Mouse (Mus musculus) midbrain, embryonic 13.5 days (tissue): Measurements from ENCODE around the gene Scn4a. TPM values are rescaled to one million over a fixed set of nuclear protein-coding genes. Genes with fewer than 3 reads are reported as not detected.

Experiments used
- ATAC-seq: fragments of 200-750 bp; cut with Nextera tagmentation; 2 replicates; pipeline ENCODE4 v1.8.0; 2017; ENCODE audit warnings: mild to moderate bottlenecking, moderate TSS enrichment, moderate library complexity
- H3K27ac ChIP-seq: fragments of 300-500 bp; sonication (generic); 2 replicates; pipeline ENCODE4 v1.5.1; 2015; ENCODE audit warnings: inconsistent platforms, mild to moderate bottlenecking, moderate library complexity
- H3K27me3 ChIP-seq: fragments of 300-500 bp; sonication (generic); 2 replicates; pipeline ENCODE4 v1.6.1; 2015; ENCODE audit warnings: mild to moderate bottlenecking, inconsistent platforms
- H3K36me3 ChIP-seq: fragments of 300-500 bp; sonication (generic); 2 replicates; pipeline ENCODE4 v1.6.1; 2015; ENCODE audit warnings: mild to moderate bottlenecking, inconsistent platforms
- H3K4me1 ChIP-seq: fragments of 300-500 bp; sonication (generic); replicated peaks from 2 replicates; pipeline ENCODE4 v1.6.1; 2015; ENCODE audit warnings: inconsistent platforms
- H3K4me2 ChIP-seq: fragments of 300-500 bp; sonication (generic); replicated peaks from 2 replicates; pipeline ENCODE4 v1.6.1; 2015; ENCODE audit warnings: moderate library complexity, mild to moderate bottlenecking, inconsistent platforms
- H3K4me3 ChIP-seq: fragments of 300-500 bp; sonication (generic); replicated peaks from 2 replicates; pipeline ENCODE4 v1.5.1; 2015; ENCODE audit warnings: mild to moderate bottlenecking, inconsistent platforms
- H3K9ac ChIP-seq: fragments of 300-500 bp; sonication (generic); replicated peaks from 2 replicates; pipeline ENCODE4 v1.6.1; 2015; ENCODE audit warnings: mild to moderate bottlenecking, inconsistent platforms
- H3K9me3 ChIP-seq: fragments of 300-500 bp; sonication (generic); 2 replicates; pipeline ENCODE4 v1.6.1; 2016; ENCODE audit warnings: mild to moderate bottlenecking, inconsistent platforms
- WGBS: fragments of 180-500 bp; shearing (Covaris S2); methylation state at CpG from one replicate; pipeline ENCODE4 v1.1.7; 2015; 5-methylcytosine and 5-hydroxymethylcytosine counted together
- polyA plus RNA-seq: library from polyadenylated mRNA; unstranded; fragments of >200 nt; fragmentation: Nextera tagmentation; extraction: Ambion mirVana; gene quantifications from 2 replicates; pipeline ENCODE4 v1.2.1, GENCODE M21; 2015

The Scn4a gene
- polyA plus RNA-seq, 1 experiment from 2014 or later: 0.05 TPM

GRCm38 (mm10) chr11:106307432-106307831 is 45.7 kb downstream of the Scn4a start:
- no peak for ATAC-seq
- H3K27me3 ChIP-seq: no peaks in the 10 kb centered on the region

DNA sequence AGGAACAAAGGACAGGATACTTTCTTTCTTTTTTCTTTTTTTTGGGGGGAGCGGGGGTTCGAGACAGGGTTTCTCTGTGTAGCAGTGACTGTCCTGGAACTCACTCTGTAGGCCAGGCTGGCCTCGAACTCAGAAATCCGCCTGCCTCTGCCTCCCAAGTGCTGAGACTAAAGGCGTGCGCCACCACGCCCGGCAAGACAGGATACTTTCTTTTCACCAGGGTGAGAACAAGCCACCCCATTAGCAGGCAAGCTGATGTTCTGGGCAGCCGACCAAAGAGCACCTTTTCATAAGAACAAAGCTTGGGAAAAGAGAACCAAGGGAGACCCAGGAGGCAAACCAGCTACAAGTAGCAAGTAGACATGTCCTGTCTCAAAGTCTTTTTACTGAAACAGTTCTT is 46.3 kb downstream of the Scn4a start:
- Histone ChIP-seq H3K27ac (no peak overlapping the region), H3K36me3 (no peaks in the 10 kb centered on the region), H3K4me1 (no peaks in the 10 kb centered on the region), H3K4me2 (no peak overlapping the region), H3K27me3 (no peaks in the 10 kb centered on the region), H3K9ac (no peak overlapping the region), H3K4me3 (no peak overlapping the region), H3K9me3 (no peaks in the 10 kb centered on the region)
- WGBS: 85% methylated on average over 9 of the region's 9 CpGs
- no peak for ATAC-seq

More at GRCm38 (mm10) chr11:106307432-106307831, 45.7 kb downstream of the Scn4a start:
- Histone ChIP-seq H3K9ac (no peak overlapping the region), H3K4me1 (no peaks in the 10 kb centered on the region), H3K27ac (no peak overlapping the region), H3K9me3 (no peaks in the 10 kb centered on the region), H3K36me3 (no peaks in the 10 kb centered on the region), H3K4me3 (no peak overlapping the region), H3K4me2 (no peak overlapping the region)
- 88% methylated on average over 5 of the region's 5 CpGs for WGBS

GRCm38 (mm10) chr11:106306065-106306385 is 47.1 kb downstream of the Scn4a start:
- WGBS: 91% methylated on average over 3 of the region's 3 CpGs
- ATAC-seq: no peak
- H3K9ac ChIP-seq: no peak overlapping the region
- H3K4me2 ChIP-seq: no peak overlapping the region
- no peaks in the 10 kb centered on the region for H3K4me1 ChIP-seq
- H3K27ac ChIP-seq: no peak overlapping the region
- no peaks in the 10 kb centered on the region for H3K9me3 ChIP-seq
- no peaks in the 10 kb centered on the region for H3K36me3 ChIP-seq
- H3K4me3 ChIP-seq: no peak overlapping the region
- no peaks in the 10 kb centered on the region for H3K27me3 ChIP-seq

DNA sequence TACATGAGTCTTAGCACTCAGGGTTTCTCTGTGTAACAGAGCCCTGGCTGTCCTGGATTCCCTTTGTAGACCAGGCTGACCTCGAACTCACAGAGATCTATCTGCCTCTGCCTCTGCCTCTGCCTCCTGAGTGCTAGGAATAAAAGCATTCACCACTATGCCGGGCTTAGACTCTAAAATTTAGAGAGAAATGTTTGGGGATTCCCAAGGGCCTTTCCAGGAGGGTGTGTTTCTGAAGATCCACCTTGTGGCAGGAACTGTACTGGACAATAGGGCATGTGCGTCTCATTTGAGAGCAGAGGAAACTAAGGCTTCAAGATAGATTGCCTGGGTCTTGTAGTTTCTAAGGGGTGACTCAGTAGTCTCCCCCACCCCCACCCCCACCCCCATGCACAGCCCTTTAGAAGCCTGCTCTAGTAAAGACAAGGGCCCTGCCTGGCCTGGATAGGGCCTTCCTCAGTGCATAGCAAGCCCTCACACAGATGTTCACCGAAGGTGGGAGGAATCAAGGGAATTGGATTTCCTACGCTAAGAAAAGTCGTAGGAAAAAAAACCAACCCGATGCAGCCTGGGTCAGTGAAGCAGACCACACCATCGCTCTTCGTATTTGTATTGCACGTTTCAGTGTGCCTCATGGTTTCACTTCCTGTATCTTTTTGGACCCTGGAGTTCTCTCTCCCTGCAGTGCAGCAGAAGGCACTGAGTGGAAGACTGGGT is 47.6 kb downstream of the Scn4a start:
- no peaks in the 10 kb centered on the region for H3K27me3 ChIP-seq
- 84% methylated on average over 10 of the region's 10 CpGs for WGBS
- H3K9me3 ChIP-seq: no peaks in the 10 kb centered on the region
- no peak overlapping the region for H3K9ac ChIP-seq
- no peak for ATAC-seq
- no peaks in the 10 kb centered on the region for H3K4me1 ChIP-seq
- no peak overlapping the region for H3K4me2 ChIP-seq
- no peaks in the 10 kb centered on the region for H3K36me3 ChIP-seq
- no peak overlapping the region for H3K27ac ChIP-seq
- H3K4me3 ChIP-seq: no peak overlapping the region

DNA sequence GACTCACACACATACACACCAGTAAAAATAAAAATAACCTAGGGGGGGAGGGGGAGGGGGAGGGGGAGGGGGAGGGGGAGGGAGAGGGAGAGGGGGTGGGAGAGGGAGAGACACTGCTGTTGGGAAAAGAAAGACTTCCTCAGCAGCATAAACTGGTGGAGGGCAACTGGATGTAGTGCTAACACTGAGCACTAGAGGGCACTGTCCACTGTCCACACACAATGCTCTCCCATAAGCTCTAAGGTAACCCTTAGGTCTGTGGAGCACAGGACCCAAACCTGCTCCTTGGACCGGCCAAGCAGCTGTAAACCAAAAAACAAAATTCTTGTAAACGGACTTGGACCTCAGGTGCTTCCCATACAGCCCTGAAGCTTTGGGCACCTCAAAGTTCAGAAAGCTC is 50.5 kb downstream of the Scn4a start:
- 16% methylated on average over 2 of the region's 2 CpGs for WGBS
- no peak overlapping the region for H3K4me2 ChIP-seq
- no peak overlapping the region for H3K27ac ChIP-seq
- H3K4me1 ChIP-seq: no peaks in the 10 kb centered on the region
- no peaks in the 10 kb centered on the region for H3K36me3 ChIP-seq
- H3K9me3 ChIP-seq: no peaks in the 10 kb centered on the region
- no peak overlapping the region for H3K4me3 ChIP-seq
- no peak for ATAC-seq
- no peaks in the 10 kb centered on the region for H3K27me3 ChIP-seq
- H3K9ac ChIP-seq: no peak overlapping the region

DNA sequence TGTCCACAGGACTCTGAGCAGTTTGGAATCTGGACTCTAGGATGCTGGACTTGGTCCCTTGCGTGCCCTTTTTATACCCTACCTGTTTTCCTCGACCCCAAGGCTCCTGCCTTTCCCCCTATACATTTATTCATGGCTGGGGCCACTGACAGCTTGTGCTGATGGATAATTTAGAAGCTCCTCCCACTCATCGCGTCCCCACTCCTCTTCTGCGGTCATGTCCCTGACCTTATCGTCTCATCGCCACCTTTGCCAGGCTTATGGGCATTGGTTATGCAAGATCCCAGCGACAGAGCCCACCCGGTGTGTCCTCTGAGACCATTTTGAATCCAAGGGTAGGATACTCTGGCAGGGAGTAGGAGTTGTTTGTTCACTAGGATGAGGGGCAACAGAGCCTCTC is 51.3 kb downstream of the Scn4a start, which contains the start of gene Gh:
Gene Gh (minus strand): TSS at position 101 of the 400 bp plus-strand sequence.
- Histone ChIP-seq H3K9me3 (no peaks in the 10 kb centered on the region), H3K36me3 (no peaks in the 10 kb centered on the region), H3K4me3 (no peak within 1 kb of the TSS), H3K27me3 (no peaks in the 10 kb centered on the region), H3K9ac (no peak within 1 kb of the TSS), H3K4me2 (no peak within 1 kb of the TSS), H3K27ac (no peak within 1 kb of the TSS), H3K4me1 (no peaks in the 10 kb centered on the region)
- WGBS: 80% methylated on average over 9 of the region's 9 CpGs
- no peak for ATAC-seq

DNA sequence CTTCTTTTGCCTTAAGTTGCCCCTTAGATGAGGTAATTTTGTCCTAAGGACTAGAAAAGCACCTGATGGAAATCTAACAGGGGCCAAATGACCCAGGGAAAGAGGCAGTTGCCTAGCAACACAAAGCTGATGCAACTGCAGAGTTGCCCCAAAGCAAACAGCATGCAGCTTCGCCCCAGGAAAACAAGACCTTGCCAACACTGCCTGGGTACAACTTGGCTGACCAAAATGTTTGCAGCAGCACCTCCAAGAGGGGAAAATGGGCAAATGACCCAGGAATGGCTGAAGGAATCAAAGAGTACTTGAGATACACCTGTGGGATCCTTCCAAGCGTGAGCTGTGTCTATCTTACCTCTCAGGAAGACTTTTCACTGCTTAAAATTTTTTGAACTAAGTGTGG is 61.2 kb downstream of the Scn4a start:
- Histone ChIP-seq H3K9me3 (no peaks in the 10 kb centered on the region), H3K4me1 (no peaks in the 10 kb centered on the region)

DNA sequence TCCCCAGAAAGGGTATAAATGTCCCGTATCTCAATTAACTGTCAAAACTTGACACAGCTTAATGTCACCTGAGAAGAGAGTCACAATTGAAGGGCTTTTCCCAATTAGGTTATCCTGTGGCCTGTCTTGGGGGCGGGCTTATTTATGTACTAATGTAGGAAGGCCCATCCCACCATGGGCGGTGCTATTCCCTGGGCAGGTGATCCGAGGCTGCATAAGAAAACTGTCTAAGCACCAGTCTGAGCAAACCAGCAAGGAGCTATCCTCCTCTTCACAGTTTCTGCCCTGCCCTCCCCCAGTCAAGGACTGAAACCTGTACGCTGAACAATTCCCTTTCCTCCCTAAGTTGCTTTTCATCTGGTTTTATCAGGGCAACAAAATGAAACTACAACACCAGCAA is 62.7 kb downstream of the Scn4a start:
- Histone ChIP-seq H3K36me3 (no peaks in the 10 kb centered on the region), H3K4me1 (no peaks in the 10 kb centered on the region), H3K4me3 (no peak overlapping the region), H3K9ac (no peak overlapping the region), H3K9me3 (no peaks in the 10 kb centered on the region), H3K4me2 (no peak overlapping the region), H3K27ac (no peak overlapping the region), H3K27me3 (no peaks in the 10 kb centered on the region)
- no peak for ATAC-seq
- 95% methylated on average over 5 of the region's 5 CpGs for WGBS

More for the DNA sequence above, 61.2 kb downstream of the Scn4a start:
- Histone ChIP-seq H3K27ac (no peak overlapping the region), H3K27me3 (no peaks in the 10 kb centered on the region), H3K4me2 (no peak overlapping the region), H3K9ac (no peak overlapping the region), H3K4me3 (no peak overlapping the region), H3K36me3 (no peaks in the 10 kb centered on the region)
- 89% methylated on average over 2 of the region's 2 CpGs for WGBS
- ATAC-seq: no peak

DNA sequence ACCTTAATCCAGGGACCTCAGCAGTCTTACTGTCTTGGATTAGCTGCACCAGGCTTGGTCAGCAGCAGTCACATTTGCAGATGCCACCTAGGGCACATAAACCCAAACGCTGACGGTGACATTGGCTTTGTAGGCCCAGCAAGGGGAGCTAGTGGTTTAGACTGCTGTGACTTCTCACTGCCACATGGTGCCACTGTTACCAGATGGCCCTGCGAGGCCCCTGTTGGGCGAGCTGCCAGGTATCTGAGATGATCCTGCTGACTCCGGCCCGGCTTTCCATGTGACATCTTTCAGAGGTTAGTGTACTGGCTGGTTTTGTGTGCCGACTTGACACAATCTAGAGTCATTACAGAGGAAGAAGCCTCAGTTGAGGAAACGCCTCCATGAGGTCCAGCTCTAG is 63.7 kb downstream of the Scn4a start:
- H3K36me3 ChIP-seq: no peaks in the 10 kb centered on the region
- no peak overlapping the region for H3K4me3 ChIP-seq
- H3K27me3 ChIP-seq: no peaks in the 10 kb centered on the region
- no peaks in the 10 kb centered on the region for H3K4me1 ChIP-seq
- no peak for ATAC-seq
- no peak overlapping the region for H3K9ac ChIP-seq
- WGBS: 64% methylated on average over 8 of the region's 8 CpGs
- no peak overlapping the region for H3K4me2 ChIP-seq
- H3K9me3 ChIP-seq: no peaks in the 10 kb centered on the region
- H3K27ac ChIP-seq: no peak overlapping the region

GRCm38 (mm10) chr11:106286987-106287386 is 66.1 kb downstream of the Scn4a start:
- no peak overlapping the region for H3K4me3 ChIP-seq
- no peak overlapping the region for H3K9ac ChIP-seq
- H3K27ac ChIP-seq: no peak overlapping the region
- ATAC-seq: no peak
- H3K4me1 ChIP-seq: no peaks in the 10 kb centered on the region
- H3K36me3 ChIP-seq: no peaks in the 10 kb centered on the region
- no peak overlapping the region for H3K4me2 ChIP-seq
- no peaks in the 10 kb centered on the region for H3K9me3 ChIP-seq
- WGBS: 73% methylated on average over 11 of the region's 11 CpGs
- no peaks in the 10 kb centered on the region for H3K27me3 ChIP-seq

DNA sequence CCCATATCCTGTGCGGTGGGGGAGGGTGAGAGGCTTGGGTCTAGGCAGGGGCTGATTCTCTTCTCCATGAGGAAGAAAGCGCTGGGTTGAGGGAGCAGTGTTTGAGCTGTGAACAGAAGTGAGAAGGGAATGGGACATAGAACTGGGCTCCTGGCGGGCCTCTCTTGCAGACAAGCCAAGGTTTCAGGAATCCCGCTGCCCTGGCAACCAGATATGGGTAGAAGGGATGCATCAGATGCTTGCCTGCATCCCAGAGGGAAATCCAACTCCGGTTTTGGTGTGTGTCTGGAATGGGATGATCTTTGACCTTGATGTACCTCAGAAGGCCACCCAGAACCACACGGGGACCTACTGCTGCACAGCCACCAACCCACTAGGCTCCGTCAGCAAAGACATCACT is 66.9 kb downstream of the Scn4a start:
- ATAC-seq: no peak
- Histone ChIP-seq H3K36me3 (no peaks in the 10 kb centered on the region), H3K4me3 (no peak overlapping the region), H3K9me3 (no peaks in the 10 kb centered on the region), H3K27ac (no peak overlapping the region), H3K9ac (no peak overlapping the region), H3K4me1 (no peaks in the 10 kb centered on the region), H3K27me3 (no peaks in the 10 kb centered on the region), H3K4me2 (no peak overlapping the region)
- WGBS: 87% methylated on average over 7 of the region's 7 CpGs

GRCm38 (mm10) chr11:106284126-106284525 is 69.0 kb downstream of the Scn4a start:
- no peak overlapping the region for H3K4me2 ChIP-seq
- whole genome bisulfite sequencing: 75% methylated on average over 8 of the region's 8 CpGs
- H3K27ac ChIP-seq: no peak overlapping the region
- H3K36me3 ChIP-seq: no peaks in the 10 kb centered on the region
- no peak overlapping the region for H3K9ac ChIP-seq
- no peak overlapping the region for H3K4me3 ChIP-seq
- H3K27me3 ChIP-seq: no peaks in the 10 kb centered on the region
- ATAC-seq: no peak
- H3K4me1 ChIP-seq: no peaks in the 10 kb centered on the region
- no peaks in the 10 kb centered on the region for H3K9me3 ChIP-seq

GRCm38 (mm10) chr11:106283371-106283770 is 69.7 kb downstream of the Scn4a start:
- no peak overlapping the region for H3K4me3 ChIP-seq
- H3K36me3 ChIP-seq: no peaks in the 10 kb centered on the region
- H3K27ac ChIP-seq: no peak overlapping the region
- 88% methylated on average over 4 of the region's 4 CpGs for WGBS
- no peak for ATAC-seq
- no peaks in the 10 kb centered on the region for H3K4me1 ChIP-seq
- H3K27me3 ChIP-seq: no peaks in the 10 kb centered on the region
- H3K9me3 ChIP-seq: no peaks in the 10 kb centered on the region
- no peak overlapping the region for H3K9ac ChIP-seq
- no peak overlapping the region for H3K4me2 ChIP-seq
